10 mouse cellular contexts compared by ENCODE assay signal in the genomic region with DNA sequence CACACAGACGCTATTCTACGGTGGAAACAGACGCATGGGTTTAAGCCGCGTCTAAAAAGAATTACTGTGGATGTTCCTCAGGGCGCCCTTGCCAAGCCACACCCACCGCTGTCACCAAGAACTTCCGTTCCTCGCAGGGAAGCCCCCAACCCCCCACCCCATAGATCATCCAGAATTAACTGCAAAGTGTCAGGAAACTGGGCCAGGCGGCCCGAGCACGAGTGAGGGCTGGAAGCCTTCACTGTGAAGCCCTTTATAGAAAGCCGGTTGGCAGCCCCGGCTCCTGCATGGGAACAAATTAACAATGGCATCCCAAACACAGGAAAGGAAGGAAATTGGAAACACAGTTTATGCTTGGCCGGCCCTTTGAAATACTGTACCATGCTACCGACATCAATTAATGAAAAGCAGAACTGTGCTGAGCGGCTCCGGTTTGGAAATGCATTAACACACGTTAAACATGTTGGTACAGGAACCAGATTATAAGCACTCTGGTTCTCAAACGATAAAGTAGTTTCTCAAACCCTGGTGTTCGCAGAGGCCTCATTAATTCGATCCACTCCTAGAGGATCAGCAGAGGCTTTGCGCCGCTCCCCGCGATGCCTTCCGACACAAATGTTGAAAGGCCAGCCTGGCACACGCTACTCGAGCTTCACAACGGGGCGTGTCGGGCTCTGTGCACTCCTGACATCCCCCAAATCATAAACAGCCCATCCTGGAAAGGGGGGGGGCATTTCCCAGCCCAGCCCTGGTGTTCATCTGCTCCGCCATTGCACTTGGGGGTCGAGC. TPM values are rescaled to one million over a fixed set of nuclear protein-coding genes. Genes with fewer than 3 reads are reported as not detected.
DNase-seq lines count a peak whose midpoint lies in the region; ATAC-seq and TF ChIP-seq lines count a peak whose summit lies in the region.
"Had no signal": no experiment of that assay in that cellular context is flagged by ENCODE, and none has a peak within 500 bp of the region (broad histone marks: within the 10 kb centered on the region; RNA-seq: fewer than 3 reads in every experiment).

No protein-coding gene starts in this region.

- H3K4me3 ChIP-seq in layer of hippocampus, adult 2 months: peak overlapping the region; percentile 31
- H3K4me3 ChIP-seq in forebrain, embryonic 14.5 days (ENCODE audit: low read depth, low read length): peak overlapping the region; percentile 1; the same call in 1 of the 2 replicates
- H3K4me3 ChIP-seq in intestine, embryonic 14.5 days (ENCODE audit: low read depth, low read length): no peak overlapping the region
- H3K4me3 ChIP-seq in lung, embryonic 16.5 days (ENCODE audit: low read length): peak overlapping the region; percentile 16
- H3K4me3 ChIP-seq: erythroblast, embryonic 14.5 days; myocyte had no signal

- DNase-seq in layer of hippocampus, adult 2 months (ENCODE audit: low spot score in 2 of 2): no peak
- no peak for DNase-seq in layer of hippocampus, adult 8-10 months (ENCODE audit: low spot score in 2 of 2)
- DNase-seq in forebrain, embryonic 14.5 days (ENCODE audit: low spot score): peak; percentile 77
- DNase-seq in intestine, embryonic 14.5 days (ENCODE audit: low spot score): peak; percentile 73
- peak; percentile 71 for DNase-seq in retina, embryonic 14.5 days (ENCODE audit: low spot score)
- no peak for DNase-seq in cerebellum, postnatal 14 days
- DNase-seq in cerebellum, adult 18-20 months: no peak

- H3K27me3 ChIP-seq in forebrain, embryonic 14.5 days (replicated peaks; ENCODE audit: control insufficient read depth, insufficient read depth, low read length): peaks cover 34% of the 10 kb centered on the region
- H3K27me3 ChIP-seq in intestine, embryonic 14.5 days (replicated peaks; ENCODE audit: control insufficient read depth, insufficient read depth, low read length): peaks cover 1% of the 10 kb centered on the region; the same call in 1 of the 2 replicates
- H3K27me3 ChIP-seq in lung, embryonic 16.5 days (ENCODE audit: control insufficient read depth, insufficient read depth, low read depth, low read length): peaks cover 13% of the 10 kb centered on the region

- peak overlapping the region; percentile 41; the same call in 1 of the 2 replicates for H3K27ac ChIP-seq in layer of hippocampus, adult 2 months
- peak overlapping the region; percentile 44; the same call in 1 of the 2 replicates for H3K27ac ChIP-seq in forebrain, embryonic 14.5 days (ENCODE audit: low read depth, low read length)
- peak overlapping the region; percentile 60 for H3K27ac ChIP-seq in intestine, embryonic 14.5 days (ENCODE audit: low read depth)
- H3K27ac ChIP-seq in lung, embryonic 16.5 days (ENCODE audit: low read length): peak overlapping the region; percentile 45

- H3K9me3 ChIP-seq in forebrain, embryonic 14.5 days (replicated peaks; ENCODE audit: control insufficient read depth, low read length): no peaks in the 10 kb centered on the region
- H3K9me3 ChIP-seq in intestine, embryonic 14.5 days (ENCODE audit: control insufficient read depth, low read length): no peaks in the 10 kb centered on the region
- no peaks in the 10 kb centered on the region for H3K9me3 ChIP-seq in lung, embryonic 16.5 days (ENCODE audit: control insufficient read depth, low read length)

- no peaks in the 10 kb centered on the region for H3K36me3 ChIP-seq in forebrain, embryonic 14.5 days (ENCODE audit: control insufficient read depth, insufficient read depth, low read length)
- H3K36me3 ChIP-seq in intestine, embryonic 14.5 days (ENCODE audit: control insufficient read depth, insufficient read depth, low read length): no peaks in the 10 kb centered on the region
- H3K36me3 ChIP-seq in lung, embryonic 16.5 days (ENCODE audit: control insufficient read depth, insufficient read depth, low read length): no peaks in the 10 kb centered on the region

- H3K4me1 ChIP-seq in forebrain, embryonic 14.5 days (ENCODE audit: control insufficient read depth, insufficient read depth, low read length): peaks cover 21% of the 10 kb centered on the region
- peaks cover 63% of the 10 kb centered on the region for H3K4me1 ChIP-seq in intestine, embryonic 14.5 days (replicated peaks; ENCODE audit: control insufficient read depth, insufficient read depth, low read length)
- peaks cover 30% of the 10 kb centered on the region for H3K4me1 ChIP-seq in lung, embryonic 16.5 days (replicated peaks; ENCODE audit: control insufficient read depth, insufficient read depth, low read length)

- H3K9ac ChIP-seq in forebrain, embryonic 14.5 days (ENCODE audit: low read length): peak overlapping the region; percentile 4; the same call in 1 of the 2 replicates
- no peak overlapping the region for H3K9ac ChIP-seq in intestine, embryonic 14.5 days (ENCODE audit: low read length)
- peak overlapping the region; percentile 43 for H3K9ac ChIP-seq in lung, embryonic 16.5 days (ENCODE audit: low read length)

- ATAC-seq in forebrain, embryonic 14.5 days: peak; percentile 67
- no peak for ATAC-seq in intestine, embryonic 14.5 days (replicated peaks; ENCODE audit: low FRiP score, low TSS enrichment, low read depth)
- ATAC-seq in lung, embryonic 16.5 days (ENCODE audit: low read depth): peak; percentile 76

- TF ChIP-seq CTCF in layer of hippocampus, adult 2 months (conservative IDR thresholded peaks at IDR 0.05): no peak

- H3K4me2 ChIP-seq in forebrain, embryonic 14.5 days (ENCODE audit: low read length): peak overlapping the region; percentile 50
- peak overlapping the region; percentile 41 for H3K4me2 ChIP-seq in intestine, embryonic 14.5 days (ENCODE audit: low read length)
- H3K4me2 ChIP-seq in lung, embryonic 16.5 days (ENCODE audit: low read depth, low read length): peak overlapping the region; percentile 53

- under 1% methylated on average over 34 of the region's 34 CpGs for WGBS in forebrain, embryonic 14.5 days
- WGBS in intestine, embryonic 14.5 days: 8% methylated on average over 34 of the region's 34 CpGs
- WGBS in lung, embryonic 16.5 days: 10% methylated on average over 34 of the region's 34 CpGs

RNA-seq across cellular contexts. Expression of a gene that starts 6.3 kb away (rescaled TPM):
- 1 to 10 TPM; 4.2 to 5.7 TPM for total RNA-seq in layer of hippocampus, adult 2 months (2021)
- total RNA-seq in layer of hippocampus, adult 8-10 months (2022): 1 to 10 TPM; 7.1 to 9.8 (median 8.6) TPM
- 8.7 and 11.4 TPM in 2 replicates for polyA plus RNA-seq in forebrain, embryonic 14.5 days (2014; fragmentation: Nextera tagmentation; extraction: Ambion mirVana)
- 18.0 and 20.8 TPM in 2 replicates for polyA plus RNA-seq in intestine, embryonic 14.5 days (2014; fragmentation: Nextera tagmentation; extraction: Ambion mirVana)
- polyA plus RNA-seq in lung, embryonic 16.5 days (2015; fragmentation: Nextera tagmentation; extraction: Ambion mirVana): 6.2 and 6.8 TPM in 2 replicates
- polyA plus RNA-seq: erythroblast, embryonic 14.5 days; myocyte had no signal

RNA-seq across cellular contexts. Expression of a gene that starts 43.7 kb away (rescaled TPM):
- total RNA-seq in layer of hippocampus, adult 2 months (2021): under 1 TPM in 1 of 2 experiments, not detected in 1; 0.29 TPM
- under 1 TPM in 3 of 4 experiments, not detected in 1; 0.14 to 0.56 (median 0.14) TPM for total RNA-seq in layer of hippocampus, adult 8-10 months (2022)
- 0.95 and 1.5 TPM in 2 replicates for polyA plus RNA-seq in forebrain, embryonic 14.5 days (2014; fragmentation: Nextera tagmentation; extraction: Ambion mirVana)
- 0.04 TPM in 1 of 2 replicates, not detected in the other for polyA plus RNA-seq in intestine, embryonic 14.5 days (2014; fragmentation: Nextera tagmentation; extraction: Ambion mirVana)
- polyA plus RNA-seq in lung, embryonic 16.5 days (2015; fragmentation: Nextera tagmentation; extraction: Ambion mirVana): 0.21 and 0.30 TPM in 2 replicates
- polyA plus RNA-seq: myocyte had no signal

Comparison
In these comparisons a context has a peak if more than half of its experiments do, and no peak if none do; other contexts are left out.
1. DNase-seq: peak in forebrain, embryonic 14.5 days (single experiment), intestine, embryonic 14.5 days (single experiment) and retina, embryonic 14.5 days (single experiment); none in layer of hippocampus, adult 2 months (0 of 2), layer of hippocampus, adult 8-10 months (0 of 2), cerebellum, postnatal 14 days (0 of 2) and cerebellum, adult 18-20 months (0 of 2).
2. Peak in every context shown above with its lines, with median percentiles within 50 percentile points of each other: H3K27ac ChIP-seq and H3K4me2 ChIP-seq.